Mouse (Mus musculus): Measurements from ENCODE around the gene P2rx7. TPM values are rescaled to one million over a fixed set of nuclear protein-coding genes. Genes with fewer than 3 reads are reported as not detected.
"Not testable (repeated sequence)": the region's sequence is repeated elsewhere in the genome, so short reads cannot be mapped to it uniquely, and the experiment has no call there.

Gene P2rx7
- total RNA-seq, 4 experiments from 2014 or later, result 7.7 to 16.4 (median 8.6) TPM

DNA sequence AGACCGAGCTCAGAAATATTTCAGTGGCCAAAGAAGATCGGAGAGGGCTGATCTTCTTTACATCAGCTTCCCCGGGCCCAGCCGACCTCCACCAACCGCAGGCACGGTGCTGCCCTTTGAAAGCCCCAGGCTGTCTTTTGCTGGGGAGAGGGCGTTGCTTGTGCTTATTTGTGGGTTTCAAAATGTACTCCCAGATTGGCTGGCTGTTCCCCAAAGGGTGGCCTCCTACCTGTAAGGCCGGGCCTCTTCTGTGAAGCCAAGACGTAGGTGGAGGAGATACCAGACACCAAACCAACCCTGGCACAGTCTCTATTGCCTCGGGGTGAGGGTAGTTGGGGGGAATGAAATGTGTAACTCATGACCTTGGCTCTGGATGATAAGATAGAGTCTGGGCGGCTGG, 2.3 kb downstream of the P2rx7 start:
- DNase-seq (ENCODE audit: low spot score in 2 of 2), result no peak

DNA sequence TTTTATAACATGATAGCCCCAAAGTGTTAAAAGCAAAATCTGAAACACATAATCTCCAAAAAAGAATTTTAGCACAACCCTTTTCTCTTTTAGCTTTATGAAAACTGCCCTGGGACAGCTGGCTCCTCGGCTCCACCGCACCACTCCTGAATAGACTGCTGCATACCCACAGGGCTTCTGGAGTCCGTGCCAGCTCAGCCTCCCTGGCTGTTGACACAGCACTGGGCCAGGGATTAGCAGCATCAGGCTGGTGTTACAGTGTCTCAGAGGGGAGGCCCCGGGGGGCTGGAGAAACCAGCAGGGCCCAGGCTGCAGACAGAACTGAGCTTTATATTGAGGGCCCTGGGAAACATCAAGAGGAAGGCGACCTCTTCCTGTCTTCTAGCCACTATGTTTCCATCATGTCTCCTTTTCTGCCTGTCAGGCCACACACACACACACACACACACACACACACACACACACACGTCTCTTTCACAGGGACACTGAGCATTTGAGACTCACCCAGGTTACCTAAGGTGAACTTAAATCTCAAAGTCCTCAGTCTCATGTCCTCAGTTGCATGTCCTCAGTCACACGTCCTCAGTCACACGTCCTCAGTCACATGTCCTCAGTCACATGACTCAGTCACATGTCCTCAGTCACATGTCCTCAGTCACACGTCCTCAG, 3.7 kb downstream of the P2rx7 start:
- no peak for DNase-seq (ENCODE audit: low spot score in 2 of 2)

DNA sequence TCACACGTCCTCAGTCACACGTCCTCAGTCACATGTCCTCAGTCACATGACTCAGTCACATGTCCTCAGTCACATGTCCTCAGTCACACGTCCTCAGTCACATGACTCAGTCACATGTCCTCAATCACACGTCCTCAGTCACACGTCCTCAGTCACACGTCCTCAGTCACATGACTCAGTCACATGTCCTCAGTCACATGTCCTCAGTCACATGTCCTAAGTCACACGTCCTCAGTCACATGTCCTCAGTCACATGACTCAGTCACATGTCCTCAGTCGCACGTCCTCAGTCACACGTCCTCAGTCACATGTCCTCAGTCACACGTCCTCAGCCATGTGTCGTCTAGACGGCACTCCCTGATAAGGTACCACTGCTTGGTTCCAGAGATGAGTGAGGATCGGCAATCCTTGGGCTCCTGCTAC, 4.3 kb downstream of the P2rx7 start:
- not testable (repeated sequence) for DNase-seq (ENCODE audit: low spot score in 2 of 2)

DNA sequence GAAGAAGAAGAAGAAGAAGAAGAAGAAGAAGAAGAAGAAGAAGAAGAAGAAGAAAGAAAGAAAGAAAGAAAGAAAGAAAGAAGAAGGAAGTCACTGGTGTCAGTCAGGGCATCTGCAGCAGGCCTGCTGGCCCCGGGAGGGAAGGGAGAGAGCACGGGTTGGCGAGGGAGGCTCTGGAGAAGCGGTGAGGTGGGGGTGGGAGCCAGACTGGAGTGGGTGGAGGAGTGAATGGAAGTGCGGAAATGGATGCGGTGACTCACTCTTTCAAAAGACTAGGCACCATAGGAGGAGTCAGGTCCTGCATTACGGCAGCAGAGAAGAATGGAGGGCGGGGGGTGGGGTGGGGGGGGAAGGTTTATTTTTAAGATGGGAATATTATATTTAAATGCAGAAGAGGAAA, 5.6 kb downstream of the P2rx7 start:
- peak in 1 of 2 experiments; percentile 68 for DNase-seq (ENCODE audit: low spot score in 2 of 2)

DNA sequence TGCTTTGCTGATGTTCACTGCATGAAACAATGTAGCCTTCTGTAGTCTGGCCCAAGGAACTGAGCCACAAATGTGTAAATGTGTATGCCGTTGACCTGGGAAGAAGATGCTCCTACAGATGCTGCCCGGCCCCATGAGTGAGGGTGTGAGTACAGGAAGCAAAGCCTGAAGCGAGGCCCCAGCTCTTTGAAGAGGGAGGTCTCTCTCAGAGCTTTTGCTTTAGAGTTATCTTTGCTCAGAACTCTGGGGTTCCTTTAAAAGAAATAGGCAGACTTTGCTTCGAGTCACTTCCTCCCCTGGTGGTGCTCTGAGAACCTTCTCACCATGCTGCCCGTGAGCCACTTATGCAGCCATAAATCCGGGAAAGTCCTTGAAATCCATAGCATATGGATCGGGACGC, 6.4 kb downstream of the P2rx7 start:
- no peak for DNase-seq (ENCODE audit: low spot score in 2 of 2)

DNA sequence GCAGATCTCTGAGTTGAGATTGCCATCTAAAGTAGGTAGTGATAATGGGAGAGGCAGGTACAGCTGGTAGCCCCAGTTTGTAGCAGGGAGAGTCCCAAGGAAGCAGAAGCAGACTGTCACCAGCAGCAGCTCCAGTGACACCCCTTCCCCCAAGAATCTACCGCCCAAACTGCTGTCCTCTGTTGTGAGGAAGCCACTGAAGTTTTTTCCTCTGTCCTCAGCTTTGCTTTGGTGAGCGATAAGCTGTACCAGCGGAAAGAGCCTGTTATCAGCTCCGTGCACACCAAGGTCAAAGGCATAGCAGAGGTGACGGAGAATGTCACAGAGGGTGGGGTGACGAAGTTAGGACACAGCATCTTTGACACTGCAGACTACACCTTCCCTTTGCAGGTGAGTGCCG, 8.8 kb downstream of the P2rx7 start:
- DNase-seq (ENCODE audit: low spot score in 2 of 2), result no peak

DNA sequence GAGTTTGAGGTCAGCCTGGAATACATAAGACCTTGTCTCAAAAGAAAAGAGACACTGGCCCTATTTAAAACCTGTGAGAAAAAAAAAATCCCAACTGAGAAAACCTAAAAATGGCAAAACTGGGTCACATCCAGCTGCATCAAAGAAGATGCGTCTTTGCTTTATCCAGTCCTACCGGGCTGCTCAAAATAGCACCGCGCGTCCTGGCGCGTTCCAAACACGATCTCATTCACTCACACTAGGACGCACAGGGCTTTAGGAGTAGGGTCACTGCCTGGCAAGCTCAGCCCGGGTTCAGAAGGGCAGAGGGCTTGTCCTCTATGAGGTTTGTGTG, 9.4 kb downstream of the P2rx7 start:
- DNase-seq (ENCODE audit: low spot score in 2 of 2), result peak in 1 of 2 experiments; percentile 45

DNA sequence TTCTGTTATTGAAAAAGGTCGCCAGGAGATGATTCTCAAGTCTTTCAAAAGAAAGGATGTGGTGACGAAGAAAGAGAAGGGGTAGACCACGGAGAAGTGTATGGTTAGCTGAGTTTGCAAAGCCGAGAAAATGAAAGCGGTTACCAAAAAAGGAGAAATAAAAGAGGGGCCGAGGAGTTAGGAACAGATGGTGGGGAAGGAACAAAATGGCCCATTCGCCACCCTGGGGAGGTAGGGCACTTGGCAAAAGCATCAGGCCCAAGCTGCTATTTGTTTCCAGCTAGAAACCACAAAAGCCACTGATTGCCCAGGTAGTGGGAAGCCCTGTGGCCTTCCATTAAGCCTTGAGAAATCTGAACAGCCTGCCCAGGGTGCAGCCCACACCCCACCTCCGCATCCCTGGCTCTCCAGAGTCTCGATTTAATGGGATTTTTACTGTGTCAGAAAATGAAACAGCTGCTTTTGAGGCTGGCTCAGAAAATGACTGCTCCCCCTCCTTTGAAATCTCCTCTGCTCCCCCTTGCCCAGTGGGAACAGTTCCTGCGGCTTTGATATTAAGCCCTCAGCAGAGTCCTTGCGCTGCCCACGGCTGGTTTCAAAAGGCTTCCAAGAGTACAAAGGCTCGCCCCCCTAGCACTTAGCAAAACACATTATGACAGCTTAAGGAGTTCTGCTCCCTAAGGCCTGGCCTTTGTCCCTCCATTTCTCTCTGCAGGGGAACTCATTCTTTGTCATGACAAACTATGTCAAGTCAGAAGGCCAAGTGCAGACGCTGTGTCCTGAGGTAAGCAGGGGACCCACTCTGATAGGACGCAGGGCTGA, 9.9 kb downstream of the P2rx7 start:
- peak in 1 of 2 experiments; percentile 71 for DNase-seq (ENCODE audit: low spot score in 2 of 2)

DNA sequence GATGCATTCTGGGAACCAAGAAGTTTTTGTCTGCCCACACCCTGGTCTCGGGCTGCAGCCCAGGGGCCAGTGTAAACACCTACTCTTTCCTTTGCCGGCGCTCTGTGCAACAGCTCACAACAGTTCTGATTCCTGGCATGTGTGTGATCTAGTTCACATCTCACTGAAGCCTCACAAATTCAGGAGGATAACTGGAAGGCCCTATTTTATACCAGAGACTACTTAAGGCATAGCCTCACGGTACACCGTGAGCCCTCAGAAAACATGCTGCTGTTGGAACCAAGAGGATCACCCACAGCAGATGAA, 10.5 kb downstream of the P2rx7 start:
- DNase-seq (ENCODE audit: low spot score in 2 of 2), result no peak

DNA sequence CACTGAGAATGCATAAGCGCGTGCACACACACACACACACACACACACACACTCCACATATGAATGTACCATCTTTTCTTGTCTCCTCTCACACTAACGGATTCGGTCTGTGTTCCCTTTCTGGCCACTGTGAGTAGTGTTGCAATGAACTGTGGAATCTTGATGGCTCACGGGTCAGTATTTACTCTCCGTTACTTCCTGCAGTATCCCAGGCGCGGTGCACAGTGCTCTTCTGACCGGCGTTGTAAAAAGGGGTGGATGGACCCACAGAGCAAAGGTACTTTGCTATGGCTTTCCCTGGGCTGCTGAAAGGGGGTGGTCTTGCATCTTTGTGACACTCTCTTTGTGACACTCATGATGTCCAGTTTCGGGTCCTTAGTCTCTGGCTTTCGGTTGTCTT, 13.1 kb downstream of the P2rx7 start:
- DNase-seq (ENCODE audit: low spot score in 2 of 2), result no peak

DNA sequence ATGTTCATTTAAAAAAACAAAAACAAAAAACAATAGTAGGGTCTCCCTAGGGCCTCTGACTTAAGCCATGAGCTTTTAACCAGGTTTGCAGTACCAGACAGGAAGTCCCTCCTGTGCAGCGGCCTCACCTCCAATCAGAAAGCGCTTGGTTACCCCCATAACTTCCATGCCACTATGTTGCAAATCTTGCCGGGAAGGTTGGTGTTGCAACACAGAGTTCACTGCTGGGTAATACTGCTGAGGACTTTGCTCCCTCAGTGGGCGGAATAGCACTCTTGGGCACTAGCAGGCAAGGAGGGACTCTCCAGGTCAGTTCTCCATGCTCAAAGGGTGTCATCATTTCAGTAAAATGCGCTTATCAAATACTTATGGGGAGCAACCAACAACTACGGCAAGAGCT, 18.8 kb downstream of the P2rx7 start:
- no peak for DNase-seq (ENCODE audit: low spot score in 2 of 2)

DNA sequence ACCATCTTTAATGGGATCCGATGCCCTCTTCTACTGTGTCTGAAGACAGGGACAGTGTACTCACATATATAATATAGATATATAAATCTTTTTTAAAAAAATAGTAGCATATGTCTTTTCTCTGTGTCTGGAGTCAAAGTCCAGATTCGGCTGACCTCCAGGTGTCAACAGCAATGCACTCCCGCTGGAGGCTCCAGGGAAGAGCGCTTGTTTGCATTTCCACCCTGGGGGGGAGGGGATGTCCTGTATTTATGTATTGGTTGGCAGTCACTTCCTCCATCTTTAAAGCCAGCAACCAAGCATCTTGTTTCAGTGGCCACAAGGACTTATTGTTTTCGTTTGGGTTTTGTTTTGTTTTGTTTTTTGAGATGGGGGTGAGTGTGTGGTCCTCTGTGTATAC, 21.3 kb downstream of the P2rx7 start:
- no peak for DNase-seq (ENCODE audit: low spot score in 2 of 2)

DNA sequence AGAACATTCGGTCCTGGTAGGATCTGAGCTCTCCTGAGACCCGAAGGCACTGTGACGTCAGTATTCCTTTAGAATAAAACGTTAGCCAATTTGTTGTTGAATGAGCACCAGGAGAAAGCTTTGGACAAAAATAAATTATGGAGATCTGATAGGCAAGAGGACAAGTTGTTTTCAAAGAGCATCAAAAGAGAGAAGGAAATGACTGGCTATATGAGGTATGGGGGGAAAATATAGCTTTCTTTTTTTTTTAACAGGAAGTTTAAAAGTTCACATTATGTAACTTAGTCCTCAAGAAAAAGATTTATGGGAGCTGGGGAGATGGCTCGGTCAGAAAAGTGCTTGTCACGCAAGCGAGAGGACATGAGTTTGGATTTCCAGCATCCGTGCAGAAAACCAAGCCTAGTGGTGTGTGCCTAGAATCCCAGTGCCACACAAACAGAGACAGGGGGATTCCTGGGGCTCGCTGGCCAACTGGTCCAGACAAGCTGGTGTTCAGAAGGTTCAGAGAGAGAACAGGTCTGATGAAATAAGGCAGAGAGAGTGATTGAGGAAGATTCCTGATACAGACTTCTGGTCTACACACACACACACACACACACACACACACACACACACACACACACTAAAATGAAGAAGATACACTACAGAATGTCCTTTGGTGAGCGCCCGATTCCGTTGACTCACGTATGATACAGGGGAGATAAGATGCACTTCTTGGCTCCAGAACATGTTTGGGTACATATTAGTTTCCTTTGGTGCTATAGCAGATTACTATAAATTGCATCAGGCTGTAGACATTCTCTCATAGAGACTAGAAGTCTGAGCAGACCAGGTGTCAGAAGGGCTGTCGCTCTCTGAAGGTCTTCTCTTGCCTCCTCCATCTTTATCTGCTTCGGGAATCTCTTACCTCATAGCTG, 25.5 kb downstream of the P2rx7 start:
- no peak for DNase-seq (ENCODE audit: low spot score in 2 of 2)

DNA sequence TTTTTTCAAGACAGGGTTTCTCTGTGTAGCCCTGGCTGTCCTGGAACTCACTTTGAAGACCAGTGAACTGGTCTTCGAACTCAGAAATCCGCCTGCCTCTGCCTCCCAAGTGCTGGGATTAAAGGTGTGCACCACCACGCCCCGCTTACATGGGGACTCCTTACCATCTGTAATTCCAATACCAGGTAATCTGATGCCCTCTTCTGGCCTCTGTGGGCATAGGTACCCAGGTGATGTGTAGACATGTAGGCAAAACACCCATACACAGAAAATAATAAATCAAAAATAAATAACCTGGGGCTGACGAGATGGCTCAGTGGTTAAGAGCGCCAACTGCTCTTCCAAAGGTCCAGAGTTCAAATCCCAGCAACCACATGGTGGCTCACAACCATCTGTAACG, 27.9 kb downstream of the P2rx7 start:
- not testable (repeated sequence) for DNase-seq (ENCODE audit: low spot score in 2 of 2)

DNA sequence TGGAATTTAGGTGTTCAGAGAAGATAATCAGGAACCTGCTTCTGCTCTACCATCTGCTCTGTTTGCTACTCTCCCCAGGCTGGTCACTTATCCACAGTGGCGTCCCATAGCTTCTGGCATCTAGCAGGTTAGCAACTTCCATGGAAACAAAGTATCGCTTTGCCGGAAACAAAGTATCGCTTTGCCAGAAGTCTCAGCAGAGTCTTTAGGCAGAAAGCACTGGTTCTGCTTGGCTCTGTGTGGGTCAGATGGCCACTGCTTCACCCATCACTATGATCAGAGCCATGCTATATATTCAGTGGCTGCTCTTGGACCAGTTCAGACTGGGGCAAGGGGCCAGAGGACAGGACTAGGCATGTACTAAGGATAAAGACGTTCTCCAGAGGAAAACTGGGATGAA, 28.6 kb downstream of the P2rx7 start:
- DNase-seq (ENCODE audit: low spot score in 2 of 2), result no peak

DNA sequence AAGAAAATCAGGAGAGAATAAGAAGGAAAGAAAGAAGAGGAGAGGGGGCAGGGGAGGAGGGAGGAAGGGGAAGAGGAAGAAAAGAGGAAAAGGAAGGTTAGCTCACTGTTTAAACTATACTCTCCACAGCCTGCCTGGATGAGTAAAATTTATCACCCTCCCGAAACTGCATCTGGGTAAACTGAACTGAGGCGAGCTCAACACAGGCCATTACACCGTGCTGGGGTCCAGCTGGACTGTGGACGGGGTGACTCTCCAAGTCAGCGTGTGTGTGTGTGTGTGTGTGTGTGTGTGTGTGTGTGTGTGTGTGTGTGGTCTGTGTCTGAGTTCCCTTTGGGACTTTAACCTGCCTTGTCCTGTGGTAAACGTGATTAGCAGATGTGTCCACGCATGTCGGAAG, 32.3 kb downstream of the P2rx7 start:
- no peak for DNase-seq (ENCODE audit: low spot score in 2 of 2)

DNA sequence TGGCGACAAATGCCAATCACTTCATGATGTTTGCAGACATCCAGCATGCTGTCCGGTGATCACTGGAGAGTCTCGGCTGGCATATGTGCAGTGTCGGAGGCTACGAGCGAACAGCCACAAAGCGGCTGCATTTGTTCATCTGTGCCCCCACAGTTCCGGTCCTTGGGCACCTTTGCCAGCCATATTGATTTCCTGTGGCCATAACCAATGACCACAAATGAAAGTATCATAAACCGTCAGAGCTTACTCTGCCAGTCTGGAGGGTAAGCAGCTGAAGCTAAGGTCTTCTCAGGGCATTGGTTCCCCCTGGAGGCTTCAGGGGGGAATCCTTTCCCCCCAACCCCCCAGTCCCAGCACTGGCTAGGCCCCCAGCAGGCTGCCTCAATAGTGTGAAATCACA, 34.3 kb downstream of the P2rx7 start:
- no peak for DNase-seq (ENCODE audit: low spot score in 2 of 2)

DNA sequence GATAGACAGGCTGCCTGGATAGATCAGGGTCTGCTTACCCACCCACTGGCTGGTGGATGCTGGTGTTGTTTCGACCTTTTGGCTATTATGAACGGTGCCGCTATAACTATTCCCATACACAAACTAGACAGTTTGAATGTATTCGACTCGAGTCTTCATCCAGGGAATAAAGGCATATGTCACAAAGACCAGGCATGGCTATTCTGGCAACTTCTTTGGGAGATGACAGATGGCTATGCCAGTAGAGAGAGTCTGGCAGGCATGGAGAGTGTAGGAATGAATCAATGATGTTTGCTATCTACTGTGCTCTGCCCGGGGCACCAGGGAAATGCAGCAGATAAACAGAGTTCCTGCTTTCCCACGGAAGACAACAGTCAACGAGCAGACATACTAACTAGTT, 36.2 kb downstream of the P2rx7 start:
- DNase-seq (ENCODE audit: low spot score in 2 of 2), result no peak

DNA sequence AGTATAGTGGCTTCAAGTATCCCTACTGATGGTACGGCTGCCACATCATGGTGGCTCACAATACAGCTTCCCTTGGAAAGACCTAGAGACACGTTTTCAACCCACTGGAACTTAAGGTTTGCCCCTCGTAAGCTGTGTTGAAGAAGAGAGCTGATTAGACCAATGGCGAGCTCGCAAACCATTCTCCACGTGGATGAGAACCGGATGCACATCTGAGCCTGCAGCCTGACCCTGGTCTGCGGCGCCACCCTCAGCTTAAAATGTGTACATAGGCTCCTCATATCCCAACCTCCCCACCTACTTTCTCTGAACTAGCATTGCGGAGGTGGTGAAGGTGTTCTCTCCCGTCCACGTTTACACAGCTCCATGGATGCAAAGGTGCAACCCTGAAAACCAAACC, 37.6 kb downstream of the P2rx7 start:
- DNase-seq (ENCODE audit: low spot score in 2 of 2), result no peak

DNA sequence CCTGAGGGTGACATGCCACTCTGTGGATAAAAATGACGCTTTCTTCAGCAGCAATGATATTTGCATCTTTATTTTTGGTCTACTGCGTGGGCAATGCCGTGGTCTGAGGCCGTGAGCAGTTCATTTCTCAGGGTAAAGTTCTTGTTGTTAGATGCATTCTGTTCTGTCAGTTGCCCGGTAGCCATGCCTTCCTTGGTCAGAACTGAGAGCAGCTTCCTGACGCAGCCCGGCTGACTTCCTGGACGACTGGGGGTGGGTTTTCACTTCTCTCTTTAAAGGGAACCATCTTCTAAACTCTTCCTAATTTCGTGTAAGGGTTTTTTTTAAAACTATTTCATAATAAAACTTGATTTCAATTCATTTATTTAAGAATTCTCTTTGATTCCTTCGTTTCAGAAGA, 40.2 kb downstream of the P2rx7 start:
- DNase-seq (ENCODE audit: low spot score in 2 of 2), result no peak

DNA sequence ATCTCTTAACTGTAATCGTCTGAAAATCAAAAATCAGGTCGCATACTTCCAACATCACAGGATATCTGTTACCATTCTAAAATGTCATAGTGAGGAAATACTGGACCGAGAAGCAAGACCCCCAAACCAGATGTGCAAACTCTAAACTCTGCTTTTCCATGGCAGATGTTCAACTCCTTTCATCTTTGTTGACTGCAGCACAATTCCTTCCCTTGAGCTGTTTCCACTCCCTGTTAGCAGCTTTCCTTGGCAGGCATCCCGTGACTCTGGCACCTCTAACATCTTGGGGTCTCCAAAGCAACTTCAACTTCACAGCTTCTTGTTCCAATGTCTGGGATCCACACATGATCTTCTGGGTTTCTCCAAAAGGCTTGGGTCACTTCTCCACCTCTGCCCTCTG, 43.7 kb downstream of the P2rx7 start:
- no peak for DNase-seq (ENCODE audit: low spot score in 2 of 2)

DNA sequence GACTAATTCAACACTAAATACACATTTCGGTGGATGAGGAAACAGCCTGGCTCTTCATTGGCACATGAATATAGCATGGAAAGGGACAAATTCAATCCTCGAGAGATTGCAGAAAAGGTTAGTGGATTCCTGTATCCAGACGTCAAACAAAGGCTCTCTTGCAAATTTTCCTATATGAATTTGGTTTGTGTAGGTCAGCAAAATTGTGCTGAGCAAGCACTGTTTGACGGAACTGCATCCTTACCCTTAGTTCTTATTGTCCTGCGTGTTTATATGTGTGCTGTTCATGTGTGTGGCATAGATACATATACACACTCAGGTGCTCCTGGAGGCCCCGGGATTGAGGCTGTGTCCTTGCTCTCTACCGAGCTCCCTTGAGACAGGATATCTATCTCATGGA, 45.4 kb downstream of the P2rx7 start:
- DNase-seq (ENCODE audit: low spot score in 2 of 2), result no peak
